Mouse (Mus musculus): ENCODE measurements around the gene Srrm3.

Gene Srrm3

DNA sequence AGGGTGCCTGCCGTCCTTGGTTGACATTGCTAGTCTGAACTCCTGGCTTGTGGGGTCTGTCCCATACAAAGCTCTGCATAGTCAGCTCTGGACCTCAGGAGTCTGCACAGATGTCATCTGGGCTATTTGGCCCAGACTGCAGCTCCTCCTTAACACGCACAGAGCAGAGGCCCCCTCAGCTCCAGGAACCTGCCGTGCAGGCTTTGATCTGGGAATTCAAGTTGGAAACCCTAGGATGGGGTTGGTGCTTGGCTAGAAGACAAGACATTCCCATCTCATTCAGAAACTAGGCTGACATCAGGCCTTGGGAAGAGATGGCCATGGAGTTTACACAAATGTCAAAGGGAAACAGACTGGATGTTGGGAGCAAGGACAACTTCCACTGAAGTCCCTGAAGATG, 17.8 kb downstream of the Srrm3 start:
- no peak for DNase-seq

DNA sequence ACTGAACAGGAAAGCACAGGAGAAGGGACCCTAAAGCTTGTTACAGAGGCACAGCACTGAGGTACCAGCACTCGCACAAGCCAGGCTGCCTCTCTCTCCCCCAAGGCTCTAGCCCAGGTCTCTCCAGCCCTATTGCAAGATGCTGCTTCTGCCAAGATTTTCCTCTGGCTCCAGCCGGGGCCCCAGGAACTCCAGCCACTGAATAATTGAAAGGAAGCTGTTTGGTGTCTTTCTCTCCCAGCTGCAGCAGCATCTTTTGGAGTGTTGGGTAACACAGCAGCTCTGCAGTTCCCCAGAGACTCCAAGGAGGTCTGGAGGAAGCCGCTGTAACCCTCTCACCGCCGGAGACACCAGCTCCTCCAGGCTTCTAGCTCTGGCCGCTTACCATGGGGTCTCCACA, 19.5 kb downstream of the Srrm3 start:
- no peak for DNase-seq

GRCm38 (mm10) chr5:135829381-135829780, 22.7 kb downstream of the Srrm3 start:
- DNase-seq: no peak

GRCm38 (mm10) chr5:135832729-135833128, 26.0 kb downstream of the Srrm3 start:
- DNase-seq: no peak

GRCm38 (mm10) chr5:135834769-135835491, 28.2 kb downstream of the Srrm3 start:
- peak; percentile 75 for DNase-seq

- no peak for DNase-seq
Observed at GRCm38 (mm10) chr5:135835492-135835858, 28.8 kb downstream of the Srrm3 start.

GRCm38 (mm10) chr5:135835981-135836380, 29.3 kb downstream of the Srrm3 start:
- peak; percentile 56 for DNase-seq

- no peak for DNase-seq
Observed at GRCm38 (mm10) chr5:135841651-135842050, 35.0 kb downstream of the Srrm3 start.

DNA sequence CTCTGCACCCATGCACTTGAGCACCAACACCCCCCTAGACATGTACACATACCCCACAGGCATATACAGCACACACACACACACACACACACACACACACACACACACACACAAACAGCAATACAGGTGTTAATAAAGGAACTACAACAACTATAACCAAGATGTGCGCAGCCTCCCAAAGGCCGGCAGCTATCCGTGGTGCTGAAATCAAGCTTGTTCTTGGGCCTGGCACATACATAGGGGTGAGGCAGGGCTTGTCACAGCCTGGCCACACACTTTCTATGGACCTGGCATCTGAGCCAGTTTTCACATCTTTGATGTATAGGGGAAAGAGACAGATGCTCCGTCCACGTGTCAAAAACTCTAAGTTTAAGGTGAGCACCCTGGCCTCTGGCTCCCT, 36.7 kb downstream of the Srrm3 start:
- DNase-seq: no peak

DNA sequence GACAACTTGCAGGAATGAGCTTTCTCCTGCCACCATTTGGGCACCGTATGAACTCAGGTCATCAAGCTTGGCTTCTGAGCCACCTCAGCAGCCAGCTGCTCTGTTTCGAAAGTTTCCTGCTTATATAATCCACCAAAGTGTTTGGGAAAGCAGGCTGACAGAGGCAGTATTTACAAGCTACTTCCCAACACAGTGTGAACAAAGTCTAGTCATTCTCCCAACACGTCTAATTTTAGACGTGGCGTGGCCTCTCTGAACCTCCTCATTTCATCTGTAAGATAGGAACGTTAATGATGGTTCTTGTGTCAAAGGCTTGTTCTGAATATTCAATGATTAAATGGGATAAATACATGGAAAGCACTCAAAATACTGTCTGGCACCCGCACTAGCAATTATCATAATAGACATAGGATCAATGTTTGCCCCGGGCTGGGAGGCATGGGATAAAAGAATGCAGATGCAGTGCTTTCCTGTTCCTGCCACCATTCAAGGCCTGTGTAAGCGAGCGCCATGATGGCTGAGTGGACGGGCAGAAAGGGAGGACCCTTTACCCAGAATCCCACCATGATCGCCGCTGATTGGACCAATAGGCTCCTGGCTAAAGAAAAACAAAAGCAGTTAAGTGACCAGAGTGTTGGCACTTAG, 39.1 kb downstream of the Srrm3 start:
- no peak for DNase-seq

DNA sequence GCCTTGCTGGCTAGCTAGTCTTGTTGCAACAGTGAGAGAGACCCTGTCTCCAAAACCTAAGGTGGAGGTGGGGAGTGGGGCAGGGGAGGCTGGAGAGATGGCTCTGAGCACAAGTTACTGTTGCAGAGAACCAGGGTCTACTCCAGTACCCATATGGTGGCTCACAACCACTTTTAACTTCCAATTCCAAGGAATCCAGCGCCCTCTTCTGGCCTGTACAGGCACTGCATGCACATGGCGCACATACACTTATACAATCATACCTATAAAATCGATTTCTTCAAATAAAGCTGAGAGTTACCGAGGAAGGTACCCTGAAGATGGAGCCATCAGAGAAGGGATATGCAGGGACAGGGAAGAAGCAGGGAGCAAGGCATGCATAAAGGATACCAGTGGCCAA, 40.8 kb downstream of the Srrm3 start:
- no peak for DNase-seq

GRCm38 (mm10) chr5:135847881-135848280, 41.2 kb downstream of the Srrm3 start:
- no peak for DNase-seq

GRCm38 (mm10) chr5:135851024-135851423, 44.3 kb downstream of the Srrm3 start:
- no peak for DNase-seq

GRCm38 (mm10) chr5:135851481-135851880, 44.8 kb downstream of the Srrm3 start:
- DNase-seq: no peak

DNA sequence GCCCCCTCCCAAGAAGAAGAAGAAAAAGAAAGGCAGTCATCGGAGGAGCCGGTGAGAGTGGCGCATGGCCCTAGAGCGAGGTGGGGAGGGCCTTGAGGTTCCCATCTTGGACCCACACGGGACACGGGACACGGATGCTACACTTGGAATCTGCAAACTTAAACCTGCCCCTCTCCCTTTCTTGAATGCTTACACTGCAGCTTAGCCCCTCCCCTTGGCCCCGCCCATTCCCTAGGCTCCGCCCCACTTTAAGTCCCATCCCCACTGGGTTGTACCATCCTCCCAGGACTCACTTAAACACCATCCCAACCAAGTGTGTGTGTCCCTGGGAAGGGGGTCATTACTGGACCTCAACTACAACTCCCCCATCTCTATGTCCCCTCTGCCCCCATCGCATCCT, 45.7 kb downstream of the Srrm3 start:
- DNase-seq: no peak

- DNase-seq: no peak
Observed at GRCm38 (mm10) chr5:135853731-135854130, 47.0 kb downstream of the Srrm3 start.

DNA sequence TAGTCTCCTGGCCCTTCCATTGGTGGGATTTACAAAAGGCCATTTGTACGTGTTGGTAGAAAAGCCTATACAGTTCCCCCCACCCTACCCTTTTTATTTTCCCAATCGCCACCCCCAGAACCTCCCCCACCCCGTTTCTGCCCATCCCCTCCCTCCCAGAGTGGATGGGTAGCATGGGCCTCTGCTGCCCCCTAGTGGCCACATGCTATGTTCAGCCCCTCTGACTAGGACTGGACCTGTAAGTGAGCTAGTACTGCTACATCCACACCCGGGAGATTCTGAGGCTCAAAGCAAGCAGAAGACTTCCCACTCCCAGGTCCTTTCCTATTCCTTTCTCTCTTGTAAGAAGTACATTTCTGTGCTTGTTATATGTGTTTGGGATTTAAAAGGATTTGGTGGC, 48.5 kb downstream of the Srrm3 start:
- DNase-seq: peak; percentile 76

- no peak for DNase-seq
Observed at GRCm38 (mm10) chr5:135866662-135867061, 60.0 kb downstream of the Srrm3 start.

GRCm38 (mm10) chr5:135867637-135868593, 61.2 kb downstream of the Srrm3 start:
- DNase-seq: no peak

- DNase-seq: no peak
Observed at GRCm38 (mm10) chr5:135868653-135869052, 62.0 kb downstream of the Srrm3 start.

GRCm38 (mm10) chr5:135869661-135870423, 63.2 kb downstream of the Srrm3 start:
- no peak for DNase-seq

GRCm38 (mm10) chr5:135870505-135870904, 63.8 kb downstream of the Srrm3 start:
- DNase-seq: no peak

DNA sequence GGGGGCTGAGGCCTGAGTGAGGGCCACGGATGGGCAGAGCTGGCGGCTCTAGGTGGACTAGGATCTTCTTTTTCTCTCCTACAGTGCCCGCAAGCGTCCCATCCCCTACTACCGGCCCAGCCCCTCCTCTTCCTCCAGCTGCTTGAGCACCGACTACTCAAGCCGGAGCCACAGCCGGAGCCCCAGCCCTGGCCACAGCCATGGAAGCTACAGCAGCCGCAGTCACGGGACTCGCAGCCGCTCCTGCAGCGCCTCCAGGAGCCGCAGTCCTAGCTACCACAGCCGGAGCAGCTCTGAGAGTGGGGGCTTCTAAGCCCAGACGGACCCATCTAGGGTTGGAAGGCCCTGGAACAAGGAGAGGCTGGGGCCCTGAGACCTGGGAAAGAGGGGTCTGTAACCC, 66.3 kb downstream of the Srrm3 start:
- DNase-seq: no peak
